Mouse (Mus musculus): ENCODE data around the gene Prkcz. TPM values are rescaled to one million over a fixed set of nuclear protein-coding genes. Genes with fewer than 3 reads are reported as not detected.
A peak's percentile ranks its signal among the peaks of the same experiment; 100 is the strongest.

Gene Prkcz
- total RNA-seq, 2 experiments from 2014 or later: 0.87 to 1.2 TPM

DNA sequence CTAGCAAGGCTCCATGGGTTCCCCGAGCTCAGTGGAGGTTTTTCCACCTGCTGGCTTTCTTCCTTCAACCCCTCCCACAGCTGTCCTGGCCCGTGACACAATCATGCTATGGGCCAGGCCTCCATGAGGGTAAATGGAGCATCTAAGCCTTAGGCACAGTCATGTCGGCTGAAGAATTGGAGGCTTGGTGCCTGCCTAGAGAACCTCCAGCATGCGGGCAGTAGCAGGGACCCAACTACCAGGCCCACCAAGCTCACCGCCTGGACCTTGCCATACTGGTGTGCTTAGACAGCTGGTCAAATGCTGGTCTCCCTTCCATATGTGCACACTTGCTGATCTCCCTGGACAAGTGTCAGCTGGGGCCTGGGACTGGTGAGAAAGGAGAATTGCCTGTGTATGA is 135.2 kb downstream of the Prkcz start:
- intact Hi-C loops (cut with DNase I): no loop called here

DNA sequence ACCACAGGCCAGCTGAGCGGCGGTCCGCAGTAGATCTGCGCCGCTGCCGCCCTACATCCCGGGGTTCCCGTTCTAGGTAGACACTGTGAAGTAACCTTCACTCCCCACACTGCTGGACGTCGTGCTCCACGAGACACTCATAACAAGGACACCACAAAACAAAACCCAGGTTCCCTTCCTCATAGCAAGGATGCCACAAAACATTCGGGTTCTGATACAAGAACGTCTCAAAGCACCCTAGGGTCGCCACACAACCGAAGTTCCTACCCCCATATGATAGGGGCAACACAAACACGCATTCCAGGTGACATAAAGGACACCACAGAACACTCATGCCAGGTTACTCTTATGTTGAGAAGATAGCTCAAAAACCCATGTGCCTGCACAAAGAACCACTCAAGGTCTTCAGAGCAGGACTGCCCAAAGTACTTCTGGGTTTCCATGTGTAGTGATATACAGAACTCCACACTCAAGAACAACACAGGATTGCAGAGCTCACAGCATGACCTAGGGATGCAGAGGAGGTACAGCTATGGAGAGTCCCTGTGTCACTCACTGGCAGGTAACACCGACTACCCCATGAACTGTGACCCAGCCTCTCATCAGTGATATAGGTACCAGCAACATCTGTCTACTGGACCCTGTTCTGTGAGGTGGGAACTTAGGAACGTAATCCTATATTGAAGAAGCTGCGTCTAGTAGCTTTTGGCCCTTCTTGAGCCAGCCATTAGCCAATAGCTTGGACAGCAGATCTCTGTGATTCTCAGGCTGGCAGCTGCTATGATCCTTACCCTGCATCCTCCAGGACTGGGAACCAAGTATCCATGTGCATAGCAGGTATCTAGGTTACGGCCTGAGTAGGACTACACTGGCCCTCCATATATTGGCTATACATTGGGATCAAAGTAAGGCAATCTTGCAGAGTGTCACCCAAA is 137.3 kb downstream of the Prkcz start:
- DNase-seq: no peak
- intact Hi-C loops (cut with DNase I): no loop called here

More for the DNA sequence above, 135.2 kb downstream of the Prkcz start:
- no peak for DNase-seq

DNA sequence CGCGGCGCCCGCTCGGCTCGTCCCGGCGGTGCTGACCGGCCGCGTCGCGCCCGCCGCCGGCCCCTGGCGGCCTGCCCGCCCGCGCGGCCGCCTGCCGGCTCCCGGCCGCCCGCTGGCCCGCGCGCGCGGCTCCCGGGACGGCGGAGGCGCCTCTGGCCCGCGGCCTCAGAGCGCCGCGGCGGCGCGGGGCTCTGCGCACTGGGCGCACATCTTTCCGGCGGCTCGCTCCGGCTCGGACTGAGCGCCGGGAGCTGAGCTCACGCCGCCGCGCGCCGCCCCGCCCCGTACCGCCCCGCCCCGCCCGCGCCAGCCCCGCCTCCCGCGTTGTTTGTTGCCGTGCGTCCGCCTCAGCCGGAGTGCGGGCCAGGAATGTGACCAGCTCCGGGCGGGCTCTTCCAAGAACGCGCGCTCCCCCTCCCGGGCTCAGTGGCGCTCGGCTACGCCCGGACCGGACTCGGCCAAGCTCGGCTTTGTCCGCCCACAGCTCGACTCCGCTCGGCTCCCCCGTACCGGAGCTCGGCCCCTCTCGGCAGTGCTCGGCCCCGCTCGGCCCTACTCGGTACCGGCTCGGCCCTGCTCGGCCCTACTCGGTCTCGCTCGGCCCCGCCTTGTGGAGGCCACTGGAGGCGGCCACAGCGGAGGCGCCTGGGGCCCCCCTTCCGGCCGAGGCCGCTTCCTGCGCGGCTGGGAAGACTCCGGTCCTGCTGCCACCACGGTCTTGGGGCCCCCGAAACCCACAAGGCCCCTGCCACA is 138.1 kb downstream of the Prkcz start:
- intact Hi-C loops (cut with DNase I): no loop called here
- peak; percentile 99 to 100 for DNase-seq

DNA sequence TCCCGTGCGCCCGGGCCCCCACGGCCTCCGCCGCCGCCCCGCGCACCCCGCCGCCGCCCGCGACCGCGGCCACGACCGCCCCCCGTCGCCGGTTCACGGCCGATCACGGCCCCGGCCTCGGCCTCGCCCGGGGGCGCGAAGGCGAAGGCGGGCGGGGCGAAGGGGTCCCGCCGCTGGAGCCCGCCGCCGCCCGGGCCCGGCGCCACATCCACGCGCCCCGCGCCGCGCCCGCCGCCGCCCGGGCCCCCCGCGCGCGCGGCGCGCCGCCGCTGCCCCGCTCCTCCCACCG is 138.7 kb downstream of the Prkcz start, which contains the start of gene Ski:
Gene Ski (minus strand): TSS at position 41 of the 289 bp plus-strand sequence.
- intact Hi-C loops (cut with DNase I): no loop called here

DNA sequence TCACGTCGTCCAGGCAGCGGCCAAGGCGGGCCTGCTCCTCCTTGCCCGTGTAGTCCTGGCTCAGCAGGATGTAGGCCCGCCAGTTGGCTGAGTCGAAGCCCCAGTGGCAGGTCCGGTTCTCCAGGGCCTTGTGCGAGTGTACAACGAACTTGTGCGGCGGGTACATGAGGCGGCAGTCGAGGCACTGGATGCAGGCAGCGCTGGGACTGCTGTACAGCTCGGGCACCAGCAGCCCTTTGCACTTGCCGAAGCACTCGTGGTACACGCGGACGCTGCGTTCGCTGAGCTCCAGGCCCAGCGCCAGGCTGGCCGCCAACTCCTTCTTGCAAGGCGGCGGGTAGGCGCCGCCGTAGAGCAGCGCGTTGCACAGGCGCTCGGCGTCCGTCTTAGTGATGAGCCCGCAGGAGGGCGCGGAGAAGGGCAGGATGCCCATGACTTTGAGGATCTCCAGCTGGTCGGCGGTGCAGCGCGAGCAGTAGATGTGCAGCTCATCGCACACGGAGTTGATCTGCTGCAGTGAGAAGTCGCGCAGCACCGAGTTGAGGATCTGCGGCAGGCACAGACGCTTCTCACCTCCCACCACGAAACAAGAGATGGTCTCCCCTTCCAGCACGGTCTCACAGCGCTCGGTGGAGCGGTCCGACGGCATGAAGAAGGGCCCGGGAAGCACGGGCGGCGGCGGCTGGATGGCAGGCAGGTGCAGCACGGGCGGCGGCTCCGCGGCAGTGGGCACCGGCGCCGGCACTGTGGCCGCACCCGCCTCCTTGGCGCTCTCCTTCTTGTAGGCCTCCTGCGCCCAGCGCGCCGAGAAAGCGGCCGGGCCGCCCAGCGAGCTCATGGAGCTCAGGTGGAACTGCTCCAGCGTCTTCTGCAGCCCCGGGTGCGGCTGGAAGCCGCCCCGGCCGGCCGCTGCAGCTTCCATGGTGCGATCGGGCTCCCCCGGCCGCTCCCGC is 139.3 kb downstream of the Prkcz start:
- intact Hi-C loops (cut with DNase I): no loop called here
- DNase-seq: peak; percentile 73 to 78

More for the DNA sequence above, 138.7 kb downstream of the Prkcz start, which contains the start of gene Ski:
- no peak for DNase-seq

DNA sequence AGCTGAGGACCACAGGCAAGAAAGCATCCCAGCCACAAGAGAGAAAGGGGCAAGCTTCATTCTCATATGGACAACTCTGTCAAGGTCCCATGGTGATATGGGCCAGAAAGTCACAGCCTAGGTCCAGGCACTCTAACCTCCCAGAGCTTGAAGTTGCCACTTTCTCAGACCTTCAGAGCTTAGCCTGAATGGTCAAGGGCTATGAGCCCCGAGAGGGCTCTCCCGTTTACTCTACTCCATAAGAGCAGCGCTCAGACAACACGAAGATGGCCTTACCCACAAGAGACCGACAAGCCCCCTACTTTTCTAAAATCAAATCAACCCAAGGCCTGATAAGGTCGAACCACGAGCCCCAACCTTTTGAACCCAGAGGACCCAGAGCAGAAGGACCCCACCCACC is 140.1 kb downstream of the Prkcz start:
- intact Hi-C loops (cut with DNase I): no loop called here
- DNase-seq: no peak

DNA sequence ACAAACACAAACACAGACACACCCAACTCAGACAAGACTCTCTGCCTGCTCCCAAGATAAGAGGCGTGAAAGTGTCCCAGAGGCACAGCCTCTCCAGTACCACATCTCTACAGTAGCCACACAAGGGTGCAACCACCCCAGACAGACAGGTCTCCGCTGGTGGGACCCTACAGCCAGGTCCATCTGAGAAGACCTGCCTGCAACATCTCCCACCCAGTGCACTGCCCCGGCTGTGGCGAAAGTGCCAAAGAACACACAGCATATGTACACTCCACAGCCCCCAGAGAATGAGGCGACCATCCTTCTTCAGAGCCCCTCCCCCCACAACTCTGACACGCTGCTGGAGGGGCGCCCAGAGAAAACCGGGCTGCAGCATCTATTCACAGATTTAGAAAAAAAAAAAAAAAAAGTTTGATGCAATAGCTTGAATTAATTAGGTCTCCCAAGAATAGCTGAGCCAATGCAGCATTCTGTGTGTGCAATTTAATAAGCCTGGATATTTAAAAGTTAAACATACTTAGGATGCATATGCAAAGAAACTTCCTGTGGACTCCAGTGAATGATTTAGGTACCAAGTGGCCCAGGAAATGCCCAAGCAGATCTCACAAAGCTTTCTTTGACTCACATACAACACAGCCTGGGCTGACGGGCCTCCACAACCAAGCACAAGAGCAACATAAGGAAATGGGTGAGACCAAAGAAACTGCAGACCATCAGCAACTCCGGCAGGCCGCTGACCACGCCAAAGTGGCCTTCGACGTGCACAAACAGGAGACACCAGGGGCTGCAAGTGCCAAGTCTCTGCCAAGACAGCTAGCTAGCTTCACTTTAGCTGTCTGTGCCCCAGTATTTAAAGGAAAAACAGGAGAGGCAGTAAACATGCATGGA is 140.7 kb downstream of the Prkcz start:
- no peak for DNase-seq
- intact Hi-C loops (cut with DNase I): no loop called here

DNA sequence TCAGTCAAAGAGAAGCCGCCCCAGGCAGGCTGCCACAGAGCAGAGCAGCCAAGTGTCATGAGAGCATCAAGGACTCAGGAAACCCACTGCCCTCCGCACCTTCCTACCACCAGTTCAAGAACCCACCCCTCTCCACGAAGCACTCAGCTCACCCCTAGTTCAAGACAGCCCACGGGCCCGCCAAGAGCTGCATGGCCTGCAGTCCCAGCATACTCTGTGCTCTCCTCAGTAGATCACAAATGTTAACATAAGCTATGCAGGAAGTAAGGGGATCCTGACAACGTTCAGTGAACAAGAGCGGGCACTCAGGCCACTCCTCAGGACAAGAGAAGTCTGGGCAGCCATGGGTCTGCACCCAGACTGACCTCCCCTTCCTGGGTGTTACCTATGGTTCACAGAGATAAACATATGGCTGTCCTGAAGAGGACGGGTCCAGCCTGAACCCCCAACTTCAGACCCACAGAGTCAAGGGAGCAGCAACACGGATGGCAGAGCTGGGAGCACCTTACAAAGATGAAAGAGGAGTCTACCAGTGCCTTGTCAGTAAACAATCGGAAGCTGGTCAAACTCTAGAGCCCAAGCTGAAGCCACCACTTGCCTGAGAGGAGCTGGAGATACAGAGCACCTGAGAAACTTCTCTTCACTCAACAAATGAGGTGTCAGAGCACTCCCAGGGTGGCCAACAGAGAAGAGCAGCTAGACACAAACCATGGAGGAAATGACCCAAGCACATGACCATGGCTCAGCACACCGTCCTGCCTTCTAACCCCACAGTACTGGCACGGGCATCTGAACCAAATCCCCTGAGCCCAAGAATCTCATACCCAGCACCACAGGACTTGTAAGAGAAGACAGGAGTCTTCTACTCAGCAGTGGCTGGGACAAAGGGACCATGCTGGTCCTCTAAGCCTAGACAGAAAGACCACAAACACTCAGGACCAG is 141.6 kb downstream of the Prkcz start:
- intact Hi-C loops (cut with DNase I): no loop called here
- no peak for DNase-seq

DNA sequence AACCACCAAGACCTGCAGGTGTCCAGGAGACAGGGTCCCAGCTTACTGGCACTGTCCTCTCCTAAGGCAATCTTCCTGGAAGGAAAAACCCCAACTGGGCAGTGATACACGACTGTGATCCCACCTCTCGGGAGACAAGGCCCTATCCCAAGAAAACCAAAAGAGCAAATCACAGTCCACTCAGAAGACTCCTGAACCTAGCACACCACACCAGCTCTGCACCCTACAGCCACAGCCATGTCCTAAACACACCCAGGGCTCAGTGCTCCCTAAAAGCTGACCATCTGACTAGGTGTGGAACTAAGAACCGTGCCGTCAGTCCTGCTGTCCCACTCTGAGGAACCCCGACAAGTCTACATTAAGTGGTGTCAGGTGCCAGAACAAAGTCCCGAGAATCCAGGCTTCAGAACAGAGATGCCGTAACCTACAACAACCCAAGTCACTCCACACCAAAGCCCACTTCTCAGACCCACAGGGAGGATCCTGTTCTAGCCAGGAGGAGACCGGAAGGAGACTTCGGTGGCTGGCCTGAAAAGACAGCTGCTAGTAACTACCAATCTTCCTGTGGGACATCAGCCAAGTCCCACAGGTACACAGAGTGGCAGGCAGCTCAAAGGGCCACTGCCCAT is 142.9 kb downstream of the Prkcz start:
- DNase-seq: no peak

DNA sequence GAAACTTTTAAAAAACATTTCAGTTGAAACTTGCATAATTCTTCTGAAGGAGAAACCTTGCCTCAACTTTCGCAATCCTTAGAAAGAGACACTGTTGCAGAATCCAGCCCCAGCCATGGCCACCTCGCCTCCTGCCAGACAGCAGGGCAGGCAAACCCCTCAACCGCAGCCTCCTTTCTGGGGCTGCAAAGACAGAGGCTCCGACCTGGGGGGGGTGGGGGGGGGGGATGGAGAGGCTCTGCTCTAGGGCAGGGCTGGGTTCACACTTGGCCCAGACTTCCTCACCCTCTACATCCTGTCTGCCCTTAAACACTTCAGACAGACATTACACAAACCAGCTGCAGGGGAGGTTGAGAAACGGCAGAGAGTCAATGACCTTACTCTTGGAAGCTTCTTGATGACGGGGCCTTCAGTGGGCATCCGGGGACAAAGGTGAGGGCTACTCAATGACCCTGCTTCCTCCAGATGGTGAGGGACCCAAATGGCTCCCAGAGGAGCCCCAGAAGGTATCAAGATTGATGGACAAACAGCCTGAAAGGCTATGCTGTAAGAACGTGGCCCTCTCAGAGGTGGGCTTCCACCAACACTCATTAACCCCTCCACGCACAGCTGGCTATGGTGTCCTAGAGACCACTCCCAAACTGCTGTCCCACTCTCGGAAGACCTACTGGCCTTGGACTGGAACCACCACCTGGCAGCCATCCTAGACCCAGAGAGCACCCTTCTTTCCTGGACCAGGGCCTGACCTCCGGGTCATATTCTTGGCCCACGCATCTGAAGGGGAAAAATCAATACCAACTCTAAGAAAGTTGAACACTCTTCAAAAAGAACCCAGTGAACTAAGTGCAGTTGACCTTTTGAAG is 143.7 kb downstream of the Prkcz start:
- intact Hi-C loops (cut with DNase I): no loop called here
- no peak for DNase-seq

More for the DNA sequence above, 142.9 kb downstream of the Prkcz start:
- intact Hi-C loops (cut with DNase I): no loop called here

DNA sequence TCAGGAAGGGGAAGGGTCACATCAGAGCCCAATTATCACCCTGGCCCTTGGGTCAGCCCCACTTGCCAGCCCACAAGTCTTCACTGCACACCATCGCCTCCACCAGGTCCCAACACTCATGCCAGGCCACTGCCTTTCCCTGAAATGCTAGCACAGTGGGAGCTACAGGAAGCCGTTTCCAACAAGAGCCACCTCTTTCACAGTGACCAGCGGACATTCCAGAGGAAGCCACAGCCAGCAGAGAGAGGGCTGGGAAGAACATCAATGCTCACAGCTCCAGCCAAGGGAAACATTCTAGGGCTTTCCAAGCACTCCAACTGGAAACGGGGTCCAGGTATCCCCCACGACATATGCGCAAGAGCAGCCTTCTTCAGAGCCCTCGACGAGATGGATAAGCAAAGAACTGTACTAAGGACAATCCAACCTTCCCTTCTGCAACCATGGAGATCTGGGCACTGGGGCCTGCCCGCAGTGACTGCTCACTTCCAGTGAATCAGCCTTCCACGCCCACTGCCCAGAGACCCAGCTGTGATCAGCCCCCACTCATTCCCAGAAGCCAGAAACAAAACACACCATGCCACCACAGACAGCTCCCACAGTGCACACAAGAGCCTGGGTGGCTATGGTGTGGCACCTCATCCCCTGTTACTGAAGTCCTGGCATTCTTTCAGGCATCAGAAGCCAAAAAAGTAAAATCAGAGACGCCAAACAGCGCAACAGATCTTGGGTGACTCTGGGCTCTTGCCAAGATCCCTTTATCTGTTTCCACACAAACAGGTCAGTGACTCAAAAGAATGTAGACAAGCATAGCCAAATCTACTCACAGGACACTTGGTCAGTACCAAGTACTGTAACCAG is 145.2 kb downstream of the Prkcz start:
- intact Hi-C loops (cut with DNase I): loop anchor here (2.0 kb wide), 1 partner anchor 67 kb away; no protein-coding TSS in a partner anchor
- no peak for DNase-seq

DNA sequence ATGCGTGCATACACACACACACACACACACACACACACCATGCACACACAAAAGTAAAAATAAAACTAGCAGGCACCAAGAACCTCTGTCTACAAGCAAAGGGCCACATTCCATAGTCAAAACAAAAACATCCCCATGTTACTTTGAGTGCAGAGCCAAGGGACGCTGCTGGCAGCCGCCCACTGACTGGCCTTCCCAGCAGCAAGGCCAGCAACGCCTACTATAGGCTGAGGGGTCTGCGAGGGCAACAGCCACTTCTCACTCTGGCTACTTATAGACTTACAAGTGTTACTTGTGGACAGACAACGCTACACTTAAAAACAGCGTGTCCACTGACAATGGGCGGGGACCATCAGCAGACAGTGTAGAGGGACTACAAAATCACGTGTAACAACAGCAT is 146.0 kb downstream of the Prkcz start:
- intact Hi-C loops (cut with DNase I): loop anchor here (2.0 kb wide), 1 partner anchor 66 kb away; no protein-coding TSS in a partner anchor
- DNase-seq: no peak

DNA sequence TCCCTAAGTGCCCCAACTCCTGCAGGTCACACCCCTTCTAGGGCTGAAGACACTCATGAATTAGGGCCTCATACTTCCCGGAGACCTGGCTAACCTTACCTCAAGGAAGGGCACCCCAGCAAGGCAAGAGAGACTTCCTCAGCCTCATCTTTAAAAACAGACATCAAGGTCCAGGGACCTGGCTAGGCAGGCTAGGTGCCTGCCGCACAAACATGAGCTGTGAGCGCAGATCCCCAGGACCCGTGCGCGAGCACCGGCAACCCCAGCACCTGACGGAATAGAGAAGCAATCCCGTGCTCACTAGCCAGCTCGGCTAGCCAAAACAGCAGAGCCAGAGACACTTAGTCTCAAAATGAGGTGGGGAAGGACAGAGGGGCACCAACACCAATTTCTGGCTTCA is 146.4 kb downstream of the Prkcz start:
- intact Hi-C loops (cut with DNase I): loop anchor here (2.0 kb wide), 1 partner anchor 66 kb away; no protein-coding TSS in a partner anchor
- no peak for DNase-seq

DNA sequence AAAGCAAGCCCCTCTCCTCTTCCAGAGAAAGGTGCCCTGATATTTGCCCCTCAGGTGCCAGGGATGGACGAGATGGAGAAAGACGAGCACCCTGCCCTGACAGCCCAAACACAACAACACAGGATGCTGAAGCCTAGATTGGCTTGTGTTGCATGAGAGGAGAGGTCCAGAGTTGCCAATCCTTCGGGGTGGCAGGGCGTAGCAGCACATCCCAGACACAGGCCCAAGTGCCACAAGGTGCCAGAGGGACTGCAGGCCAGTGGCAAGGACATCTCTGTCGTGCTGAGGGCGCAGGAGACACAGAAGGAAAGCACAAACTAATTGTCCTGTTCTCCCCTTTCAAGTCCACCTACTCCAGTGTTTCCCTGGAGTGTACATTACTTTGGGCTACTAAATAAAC is 147.0 kb downstream of the Prkcz start:
- intact Hi-C loops (cut with DNase I): loop anchor here (2.0 kb wide), 1 partner anchor 65 kb away; no protein-coding TSS in a partner anchor
- no peak for DNase-seq

DNA sequence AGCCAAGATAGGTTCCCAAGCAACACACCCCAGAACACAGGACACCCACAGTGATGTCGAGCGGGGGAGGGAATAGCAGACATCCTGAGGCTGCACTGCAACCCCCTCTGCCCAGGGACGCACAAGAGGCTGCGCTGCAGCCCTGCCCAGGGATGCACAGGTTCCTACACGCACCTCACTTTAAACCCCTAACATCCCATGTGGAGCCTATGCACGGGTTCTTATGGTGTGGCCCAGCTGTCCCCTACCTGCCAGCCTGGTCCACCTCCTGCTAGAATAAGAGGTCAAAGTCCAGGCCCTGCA is 147.5 kb downstream of the Prkcz start:
- no peak for DNase-seq
- intact Hi-C loops (cut with DNase I): loop anchor here (2.0 kb wide), 1 partner anchor 65 kb away; no protein-coding TSS in a partner anchor
